Mouse (Mus musculus) stomach, embryonic 14.5 days (tissue): ENCODE measurements around the gene Dab1. TPM values are rescaled to one million over a fixed set of nuclear protein-coding genes. Genes with fewer than 3 reads are reported as not detected.

Source experiments
- ATAC-seq: fragments of 200-750 bp; cut with Nextera tagmentation; 2 replicates; pipeline ENCODE4 v1.8.0; 2017; ENCODE audit warnings: low read depth, moderate TSS enrichment; ENCODE audit not compliant: insufficient number of reproducible peaks, insufficient read depth, low FRiP score
- H3K27ac ChIP-seq: fragments of 300-500 bp; sonication (generic); 2 replicates; pipeline ENCODE4 v1.5.1; 2014; ENCODE audit warnings: mild to moderate bottlenecking, low read length, moderate library complexity, mixed read lengths
- H3K27me3 ChIP-seq: fragments of 300-500 bp; sonication (generic); 2 replicates; pipeline ENCODE4 v1.6.1; 2014; ENCODE audit warnings: low read length, control low read depth, mixed read lengths; ENCODE audit not compliant: control insufficient read depth, insufficient read depth
- H3K36me3 ChIP-seq: fragments of 300-500 bp; sonication (generic); 2 replicates; pipeline ENCODE4 v1.6.1; 2014; ENCODE audit warnings: mild to moderate bottlenecking, control low read depth, low read length, moderate library complexity, mixed read lengths; ENCODE audit not compliant: control insufficient read depth, insufficient read depth
- H3K4me1 ChIP-seq: fragments of 300-500 bp; sonication (generic); 2 replicates; pipeline ENCODE4 v1.6.1; 2014; ENCODE audit warnings: low read length, control low read depth, mixed read lengths; ENCODE audit not compliant: control insufficient read depth, insufficient read depth
- H3K4me2 ChIP-seq: fragments of 300-500 bp; sonication (generic); replicated peaks from 2 replicates; pipeline ENCODE4 v1.6.1; 2014; ENCODE audit warnings: low read depth, low read length, control low read depth
- H3K4me3 ChIP-seq: fragments of 300-500 bp; sonication (generic); 2 replicates; pipeline ENCODE4 v1.5.1; 2014; ENCODE audit warnings: low read depth, low read length, control low read depth
- H3K9ac ChIP-seq: fragments of 300-500 bp; sonication (generic); replicated peaks from 2 replicates; pipeline ENCODE4 v1.6.1; 2014; ENCODE audit warnings: low read depth, mild to moderate bottlenecking, control low read depth, low read length, moderate library complexity, mixed read lengths
- H3K9me3 ChIP-seq: fragments of 300-500 bp; sonication (generic); 2 replicates; pipeline ENCODE4 v1.6.1; 2016; ENCODE audit warnings: low read depth, low read length, control low read depth; ENCODE audit not compliant: control insufficient read depth
- WGBS: fragments of 180-500 bp; shearing (Covaris S2); extraction: QIAGEN DNeasy Blood & Tissue Kit; methylation state at CpG from one replicate; pipeline ENCODE4 v1.1.7; 2014; 5-methylcytosine and 5-hydroxymethylcytosine counted together
- polyA plus RNA-seq: library from polyadenylated mRNA; unstranded; fragments of >200 nt; fragmentation: Nextera tagmentation; extraction: Ambion mirVana; gene quantifications from 2 replicates; pipeline ENCODE4 v1.2.1, GENCODE M21; 2014

The Dab1 gene
- polyA plus RNA-seq, 1 experiment from 2014 or later: 8.5 TPM

GRCm38 (mm10) chr4:104206639-104207038 is 587.5 kb downstream of the Dab1 start:
- no peaks in the 10 kb centered on the region for H3K9me3 ChIP-seq
- no peak for ATAC-seq
- 71% methylated on average over 5 of the region's 5 CpGs for WGBS

GRCm38 (mm10) chr4:104209081-104209480 is 589.9 kb downstream of the Dab1 start:
- H3K9me3 ChIP-seq: no peaks in the 10 kb centered on the region
- no peak for ATAC-seq
- no peaks in the 10 kb centered on the region for H3K27me3 ChIP-seq
- peaks cover 11% of the 10 kb centered on the region; the same call in 1 of the 2 replicates for H3K4me1 ChIP-seq
- H3K4me3 ChIP-seq: no peak overlapping the region
- no peak overlapping the region for H3K27ac ChIP-seq
- H3K4me2 ChIP-seq: no peak overlapping the region
- WGBS: 23% methylated on average over 2 of the region's 2 CpGs
- no peak overlapping the region for H3K9ac ChIP-seq
- no peaks in the 10 kb centered on the region for H3K36me3 ChIP-seq

More at GRCm38 (mm10) chr4:104206639-104207038, 587.5 kb downstream of the Dab1 start:
- no peak overlapping the region for H3K27ac ChIP-seq
- peaks cover 4% of the 10 kb centered on the region; the same call in 1 of the 2 replicates for H3K4me1 ChIP-seq
- H3K4me3 ChIP-seq: no peak overlapping the region
- no peak overlapping the region for H3K4me2 ChIP-seq
- H3K9ac ChIP-seq: no peak overlapping the region
- H3K36me3 ChIP-seq: no peaks in the 10 kb centered on the region
- no peaks in the 10 kb centered on the region for H3K27me3 ChIP-seq

GRCm38 (mm10) chr4:104210796-104211195 is 591.6 kb downstream of the Dab1 start:
- 67% methylated on average over 1 of the region's 1 CpGs for WGBS
- Histone ChIP-seq H3K36me3 (no peaks in the 10 kb centered on the region), H3K4me3 (no peak overlapping the region), H3K27me3 (no peaks in the 10 kb centered on the region), H3K9ac (no peak overlapping the region), H3K4me1 (peaks cover 11% of the 10 kb centered on the region; the same call in 1 of the 2 replicates), H3K9me3 (no peaks in the 10 kb centered on the region), H3K27ac (no peak overlapping the region), H3K4me2 (no peak overlapping the region)
- no peak for ATAC-seq

- no peak overlapping the region for H3K4me2 ChIP-seq
- H3K9ac ChIP-seq: no peak overlapping the region
- H3K27me3 ChIP-seq: no peaks in the 10 kb centered on the region
- H3K4me1 ChIP-seq: peaks cover 11% of the 10 kb centered on the region; the same call in 1 of the 2 replicates
- H3K36me3 ChIP-seq: no peaks in the 10 kb centered on the region
- no peak for ATAC-seq
- WGBS: 53% methylated on average over 9 of the region's 9 CpGs
- no peaks in the 10 kb centered on the region for H3K9me3 ChIP-seq
- H3K4me3 ChIP-seq: no peak overlapping the region
- no peak overlapping the region for H3K27ac ChIP-seq
These were observed 592.6 kb downstream of the Dab1 start for GRCm38 (mm10) chr4:104211531-104212455.

GRCm38 (mm10) chr4:104214724-104215123 is 595.6 kb downstream of the Dab1 start:
- H3K4me3 ChIP-seq: no peak overlapping the region
- ATAC-seq: no peak
- 53% methylated on average over 7 of the region's 7 CpGs for WGBS
- H3K9ac ChIP-seq: no peak overlapping the region
- no peak overlapping the region for H3K4me2 ChIP-seq
- no peak overlapping the region for H3K27ac ChIP-seq
- no peaks in the 10 kb centered on the region for H3K36me3 ChIP-seq
- peaks cover 11% of the 10 kb centered on the region; the same call in 1 of the 2 replicates for H3K4me1 ChIP-seq
- H3K9me3 ChIP-seq: no peaks in the 10 kb centered on the region
- no peaks in the 10 kb centered on the region for H3K27me3 ChIP-seq

GRCm38 (mm10) chr4:104217336-104217735 is 598.2 kb downstream of the Dab1 start:
- H3K27ac ChIP-seq: no peak overlapping the region
- H3K9ac ChIP-seq: no peak overlapping the region
- H3K27me3 ChIP-seq: no peaks in the 10 kb centered on the region
- H3K4me3 ChIP-seq: no peak overlapping the region
- no peaks in the 10 kb centered on the region for H3K9me3 ChIP-seq
- 0 out of 2 replicates have a peak, but pooled peaks cover under 1% of the 10 kb centered on the region for H3K4me1 ChIP-seq
- WGBS: 46% methylated on average over 4 of the region's 4 CpGs
- no peak overlapping the region for H3K4me2 ChIP-seq
- no peaks in the 10 kb centered on the region for H3K36me3 ChIP-seq
- ATAC-seq: no peak

- H3K27me3 ChIP-seq: no peaks in the 10 kb centered on the region
- 60% methylated on average over 6 of the region's 6 CpGs for WGBS
- no peak for ATAC-seq
- no peaks in the 10 kb centered on the region for H3K4me1 ChIP-seq
- H3K36me3 ChIP-seq: no peaks in the 10 kb centered on the region
- H3K9me3 ChIP-seq: no peaks in the 10 kb centered on the region
- H3K4me2 ChIP-seq: no peak overlapping the region
- no peak overlapping the region for H3K4me3 ChIP-seq
- H3K27ac ChIP-seq: no peak overlapping the region
- no peak overlapping the region for H3K9ac ChIP-seq
These were observed 599.6 kb downstream of the Dab1 start for GRCm38 (mm10) chr4:104218765-104219164.

- no peak overlapping the region for H3K4me3 ChIP-seq
- 23% methylated on average over 3 of the region's 3 CpGs for WGBS
- ATAC-seq: no peak
- no peaks in the 10 kb centered on the region for H3K36me3 ChIP-seq
- no peaks in the 10 kb centered on the region for H3K4me1 ChIP-seq
- H3K9me3 ChIP-seq: no peaks in the 10 kb centered on the region
- H3K27me3 ChIP-seq: no peaks in the 10 kb centered on the region
- no peak overlapping the region for H3K27ac ChIP-seq
- H3K9ac ChIP-seq: no peak overlapping the region
- H3K4me2 ChIP-seq: no peak overlapping the region
These were observed 600.9 kb downstream of the Dab1 start for GRCm38 (mm10) chr4:104220099-104220498.
